Mouse (Mus musculus) cortical plate, adult 2 months (tissue): ENCODE results near the gene Aes. TPM values are rescaled to one million over a fixed set of nuclear protein-coding genes. Genes with fewer than 3 reads are reported as not detected.

Source experiments
- H3K27ac ChIP-seq: fragments of 200-500 bp; 2 replicates; pipeline ENCODE4 v1.5.1; 2012; ENCODE audit warnings: low read length, control low read depth, inconsistent platforms; ENCODE audit not compliant: insufficient read depth
- H3K4me1 ChIP-seq: fragments of 200-500 bp; 2 replicates; pipeline ENCODE4 v1.6.1; 2011; ENCODE audit warnings: low read length; ENCODE audit not compliant: control insufficient read depth, insufficient read depth
- H3K4me3 ChIP-seq: fragments of 200-500 bp; 2 replicates; pipeline ENCODE4 v1.5.1; 2011; ENCODE audit warnings: mild to moderate bottlenecking, low read length, control low read depth; ENCODE audit not compliant: insufficient read depth
- CTCF ChIP-seq: fragments of 200-500 bp; IDR thresholded peaks from 2 replicates; pipeline ENCODE4 v1.5.1; 2011; ENCODE audit warnings: mild to moderate bottlenecking, control low read depth, low read length; ENCODE audit not compliant: insufficient read depth; ENCODE audit errors: extremely low read depth
- POLR2A ChIP-seq: fragments of 200-500 bp; IDR thresholded peaks from 2 replicates; pipeline ENCODE4 v1.6.1; 2011; ENCODE audit warnings: mild to moderate bottlenecking, low read length, control low read depth; ENCODE audit not compliant: insufficient read depth; ENCODE audit errors: extremely low read depth
- polyA plus RNA-seq: library from polyadenylated mRNA; depleted of rRNA; stranded (reverse); fragments of >200 nt; gene quantifications from 2 replicates; pipeline ENCODE4 v1.2.3, GENCODE M21; 2012; rRNA removed

Aes gene
- polyA plus RNA-seq = 897 and 916 TPM in 2 replicates

- TF ChIP-seq CTCF = no peak
- TF ChIP-seq POLR2A = no peak
- H3K4me1 ChIP-seq = peaks cover 4% of the 10 kb centered on the region; the same call in 1 of the 2 replicates
- peak within 1 kb of the TSS; percentile 100 for H3K27ac ChIP-seq
Observed at GRCm38 (mm10) chr10:81559163-81559626, at the start of gene Aes. Gene Aes (plus strand): TSS chr10:81559488.

GRCm38 (mm10) chr10:81510246-81510810 is 49.0 kb upstream of the Aes start:
- Histone ChIP-seq H3K4me3 (no peak overlapping the region), H3K4me1 (no peaks in the 10 kb centered on the region), H3K27ac (no peak overlapping the region)
- no peak for TF ChIP-seq CTCF
- TF ChIP-seq POLR2A = no peak

More at GRCm38 (mm10) chr10:81559163-81559626, at the start of gene Aes:
- H3K4me3 ChIP-seq = peak within 1 kb of the TSS; percentile 100

DNA sequence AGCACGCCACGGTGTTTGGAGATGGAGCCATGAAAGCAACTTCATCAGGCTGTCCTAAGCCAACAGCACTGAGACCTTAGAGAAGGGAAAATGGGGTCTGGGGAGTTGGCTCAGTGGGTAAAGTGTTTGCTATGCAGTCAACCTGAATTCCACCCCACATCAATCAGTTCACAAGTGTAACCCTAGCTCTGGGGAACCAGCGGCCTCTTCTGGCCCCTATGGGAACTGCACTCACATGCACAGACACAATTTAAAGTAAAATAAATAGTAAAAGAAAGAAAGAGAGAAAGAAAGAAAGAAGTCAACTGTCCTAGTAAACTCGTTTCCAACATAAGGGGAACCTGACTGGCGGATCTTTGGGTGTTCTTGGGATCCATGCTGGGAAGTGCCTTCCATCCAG is 45.5 kb upstream of the Aes start:
- Histone ChIP-seq H3K4me1 (no peaks in the 10 kb centered on the region), H3K27ac (no peak overlapping the region), H3K4me3 (no peak overlapping the region)
- TF ChIP-seq CTCF (no peak), POLR2A (no peak)

- TF ChIP-seq POLR2A = no peak
- no peak for TF ChIP-seq CTCF
- Histone ChIP-seq H3K4me1 (no peaks in the 10 kb centered on the region), H3K4me3 (no peak overlapping the region), H3K27ac (peak overlapping the region; percentile 55; the same call in 1 of the 2 replicates)
Observed at GRCm38 (mm10) chr10:81517227-81517626, 42.1 kb upstream of the Aes start.

GRCm38 (mm10) chr10:81518546-81518945 is 40.7 kb upstream of the Aes start:
- no peak overlapping the region for H3K4me3 ChIP-seq
- no peak overlapping the region for H3K27ac ChIP-seq
- H3K4me1 ChIP-seq = no peaks in the 10 kb centered on the region
- TF ChIP-seq CTCF (peak; percentile 61), POLR2A (no peak)

DNA sequence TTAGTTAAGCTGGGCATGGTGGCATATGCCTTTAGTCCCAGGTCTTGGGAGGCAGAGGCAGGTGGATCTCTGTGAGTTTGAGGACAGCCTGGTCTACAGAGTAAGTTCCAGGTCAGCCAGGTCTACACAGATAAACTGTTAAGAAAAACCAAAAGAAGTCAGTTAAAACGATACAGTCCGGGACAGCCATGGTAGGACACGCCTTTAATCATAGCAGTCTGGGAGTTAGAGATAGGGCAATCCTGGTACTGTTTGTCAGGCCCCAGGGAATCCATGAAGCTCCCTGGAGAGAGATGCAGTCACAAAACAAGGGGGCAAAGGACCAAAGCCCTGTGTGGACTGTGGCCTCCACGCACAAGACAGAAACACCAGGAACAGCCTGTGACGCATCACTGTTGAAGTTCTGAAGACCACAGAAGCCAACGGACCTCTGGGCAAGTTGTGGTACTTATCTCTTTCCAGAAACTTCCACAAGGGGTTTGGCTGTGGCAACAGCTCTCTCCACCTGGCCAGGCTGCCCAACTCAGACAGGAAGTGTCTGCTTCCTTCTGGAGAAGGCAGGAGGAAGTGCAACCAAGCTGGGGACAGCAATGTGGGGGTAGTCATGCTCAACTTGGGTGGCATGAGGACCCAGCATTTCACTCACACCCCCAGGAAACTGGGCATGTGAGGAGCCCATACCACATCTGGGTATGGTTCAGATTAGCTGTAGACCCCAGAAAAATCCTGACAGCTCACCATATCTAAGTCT is 39.9 kb upstream of the Aes start:
- Histone ChIP-seq H3K4me3 (no peak overlapping the region), H3K27ac (no peak overlapping the region), H3K4me1 (no peaks in the 10 kb centered on the region)
- TF ChIP-seq POLR2A (no peak), CTCF (no peak)

GRCm38 (mm10) chr10:81519978-81520365 is 39.3 kb upstream of the Aes start:
- no peak for TF ChIP-seq CTCF
- TF ChIP-seq POLR2A = no peak
- no peaks in the 10 kb centered on the region for H3K4me1 ChIP-seq
- no peak overlapping the region for H3K27ac ChIP-seq
- no peak overlapping the region for H3K4me3 ChIP-seq

GRCm38 (mm10) chr10:81523142-81523541 is 36.1 kb upstream of the Aes start:
- Histone ChIP-seq H3K4me1 (no peaks in the 10 kb centered on the region), H3K4me3 (no peak overlapping the region; the same call in 1 of the 2 replicates), H3K27ac (no peak overlapping the region)
- no peak for TF ChIP-seq CTCF
- TF ChIP-seq POLR2A = no peak

- H3K27ac ChIP-seq = peak overlapping the region; percentile 68
- H3K4me1 ChIP-seq = no peaks in the 10 kb centered on the region
- no peak overlapping the region; the same call in 1 of the 2 replicates for H3K4me3 ChIP-seq
- TF ChIP-seq POLR2A = no peak
Observed at GRCm38 (mm10) chr10:81523570-81523969, 35.7 kb upstream of the Aes start.
